Mouse (Mus musculus) myocyte (in vitro differentiated cells): ENCODE results near the gene Tsc1. TPM values are rescaled to one million over a fixed set of nuclear protein-coding genes. Genes with fewer than 3 reads are reported as not detected.

Experiments used
- H3K27me3 ChIP-seq: one replicate; pipeline ENCODE4 v1.6.1; 2011; ENCODE audit not compliant: control insufficient read depth, insufficient read depth, insufficient read length
- H3K36me3 ChIP-seq: one replicate; pipeline ENCODE4 v1.6.1; 2011; ENCODE audit not compliant: control insufficient read depth, insufficient read depth
- H3K4me2 ChIP-seq: one replicate; pipeline ENCODE4 v1.6.1; 2011; ENCODE audit warnings: low read depth, control low read depth
- H3K4me3 ChIP-seq: one replicate; pipeline ENCODE4 v1.5.1; 2011; ENCODE audit warnings: mild to moderate bottlenecking, control low read depth, moderate library complexity
- H3K79me2 ChIP-seq: one replicate; pipeline ENCODE4 v1.6.1; 2011; ENCODE audit not compliant: control insufficient read depth, insufficient read depth
- H3ac ChIP-seq: one replicate; pipeline ENCODE4 v1.6.1; 2011; ENCODE audit not compliant: control insufficient read depth, insufficient read length
- CEBPB ChIP-seq: IDR thresholded peaks from 2 replicates; pipeline ENCODE4 v1.6.1; 2011; ENCODE audit warnings: mild to moderate bottlenecking, moderate library complexity; ENCODE audit not compliant: poor library complexity, insufficient read depth, severe bottlenecking
- E2F4 ChIP-seq: IDR thresholded peaks from one replicate; pipeline ENCODE4 v1.6.1; 2011; ENCODE audit warnings: mild to moderate bottlenecking, control low read depth, moderate library complexity; ENCODE audit not compliant: insufficient read depth
- MAX ChIP-seq: IDR thresholded peaks from one replicate; pipeline ENCODE4 v1.6.1; 2011; ENCODE audit warnings: low read depth, mild to moderate bottlenecking, control low read depth
- MYOD1 ChIP-seq, 3 experiments: IDR thresholded peaks; one replicate each; pipeline ENCODE4 v1.6.1; 2011; ENCODE audit warnings: control low read depth in 2 of 3, low read depth in 2 of 3, mild to moderate bottlenecking in 2 of 3, moderate library complexity in 1 of 3; ENCODE audit not compliant: insufficient read length in 2 of 3, control insufficient read depth in 1 of 3
- MYOG ChIP-seq, 3 experiments: IDR thresholded peaks; one replicate each; pipeline ENCODE4 v1.6.1; 2011; ENCODE audit warnings: control low read depth in 2 of 3, low read depth in 2 of 3, mild to moderate bottlenecking in 2 of 3; ENCODE audit not compliant: insufficient read length in 2 of 3, control insufficient read depth in 1 of 3, insufficient read depth in 1 of 3
- POLR2A ChIP-seq: IDR thresholded peaks from one replicate; pipeline ENCODE4 v1.6.1; 2011; ENCODE audit warnings: low read depth, mild to moderate bottlenecking, control low read depth, moderate library complexity; ENCODE audit not compliant: insufficient read length
- POLR2AphosphoS2 ChIP-seq: IDR thresholded peaks from one replicate; pipeline ENCODE4 v1.6.1; 2011; ENCODE audit warnings: low read depth, control low read depth; ENCODE audit not compliant: insufficient read length
- REST ChIP-seq: IDR thresholded peaks from one replicate; pipeline ENCODE4 v1.6.1; 2011; ENCODE audit warnings: mild to moderate bottlenecking, control low read depth, moderate library complexity; ENCODE audit not compliant: insufficient read depth, insufficient read length
- SRF ChIP-seq: IDR thresholded peaks from one replicate; pipeline ENCODE4 v1.6.1; 2011; ENCODE audit warnings: low read depth; ENCODE audit not compliant: control insufficient read depth, insufficient read length
- TCF12 ChIP-seq: IDR thresholded peaks from one replicate; pipeline ENCODE4 v1.6.1; 2011; ENCODE audit warnings: mild to moderate bottlenecking, control low read depth; ENCODE audit not compliant: poor library complexity, insufficient read depth, severe bottlenecking
- TCF3 ChIP-seq: IDR thresholded peaks from one replicate; pipeline ENCODE4 v1.6.1; 2011; ENCODE audit warnings: low read depth, control low read depth; ENCODE audit not compliant: insufficient read length
- USF1 ChIP-seq: IDR thresholded peaks from one replicate; pipeline ENCODE4 v1.6.1; 2011; ENCODE audit warnings: low read depth, mild to moderate bottlenecking, control low read depth, moderate library complexity
- polyA plus RNA-seq: library from polyadenylated mRNA; unstranded; fragments of >200 nt; fragmentation: generic; extraction: Trizol; gene quantifications from one replicate; pipeline ENCODE4 v1.2.1, GENCODE M21; 2012; ENCODE audit warnings: missing spikeins

Gene Tsc1
- polyA plus RNA-seq, 1 experiment: 7.6 TPM

- no peak overlapping the region for H3K4me3 ChIP-seq
- H3ac ChIP-seq: no peak overlapping the region
- TF ChIP-seq MYOG (IDR thresholded peaks at IDR 0.05; ENCODE audit: control insufficient read depth in 1 of 3, insufficient read depth in 1 of 3, insufficient read length in 2 of 3, low read depth in 2 of 3): no peak
- no peak for TF ChIP-seq TCF12
- TF ChIP-seq TCF3: no peak
- no peak for TF ChIP-seq SRF
- no peak for TF ChIP-seq USF1
- TF ChIP-seq MYOD1 (IDR thresholded peaks at IDR 0.05; ENCODE audit: control insufficient read depth in 1 of 3, insufficient read length in 2 of 3, low read depth in 2 of 3): no peak
- TF ChIP-seq CEBPB: no peak
- TF ChIP-seq POLR2A: no peak
- no peak for TF ChIP-seq MAX
- TF ChIP-seq POLR2AphosphoS2: no peak
- no peak overlapping the region for H3K4me2 ChIP-seq
- no peaks in the 10 kb centered on the region for H3K79me2 ChIP-seq
- H3K27me3 ChIP-seq: no peaks in the 10 kb centered on the region
- H3K36me3 ChIP-seq: peaks cover 45% of the 10 kb centered on the region
Measured at GRCm38 (mm10) chr2:28671438-28671837, 30.4 kb downstream of the Tsc1 start.

GRCm38 (mm10) chr2:28676005-28676404, 35.0 kb downstream of the Tsc1 start:
- no peak overlapping the region for H3K4me2 ChIP-seq
- peaks cover 70% of the 10 kb centered on the region for H3K36me3 ChIP-seq
- no peaks in the 10 kb centered on the region for H3K27me3 ChIP-seq
- H3ac ChIP-seq: no peak overlapping the region
- no peaks in the 10 kb centered on the region for H3K79me2 ChIP-seq
- no peak overlapping the region for H3K4me3 ChIP-seq
- TF ChIP-seq TCF12 (no peak), MAX (no peak), REST (no peak), E2F4 (no peak), TCF3 (no peak), MYOG (IDR thresholded peaks at IDR 0.05; ENCODE audit: control insufficient read depth in 1 of 3, insufficient read depth in 1 of 3, insufficient read length in 2 of 3, low read depth in 2 of 3) (no peak), CEBPB (no peak), USF1 (no peak), SRF (no peak), MYOD1 (IDR thresholded peaks at IDR 0.05; ENCODE audit: control insufficient read depth in 1 of 3, insufficient read length in 2 of 3, low read depth in 2 of 3) (no peak)

GRCm38 (mm10) chr2:28680710-28681109, 39.7 kb downstream of the Tsc1 start:
- Histone ChIP-seq H3K36me3 (peaks cover 62% of the 10 kb centered on the region), H3K79me2 (no peaks in the 10 kb centered on the region), H3K4me3 (no peak overlapping the region), H3K4me2 (no peak overlapping the region), H3ac (no peak overlapping the region), H3K27me3 (no peaks in the 10 kb centered on the region)
- TF ChIP-seq MYOD1 (IDR thresholded peaks at IDR 0.05; ENCODE audit: control insufficient read depth in 1 of 3, insufficient read length in 2 of 3, low read depth in 2 of 3): no peak
- no peak for TF ChIP-seq POLR2A
- TF ChIP-seq REST: no peak
- no peak for TF ChIP-seq MYOG (IDR thresholded peaks at IDR 0.05; ENCODE audit: control insufficient read depth in 1 of 3, insufficient read depth in 1 of 3, insufficient read length in 2 of 3, low read depth in 2 of 3)
- TF ChIP-seq MAX: no peak
- TF ChIP-seq USF1: no peak
- TF ChIP-seq TCF3: no peak
- TF ChIP-seq E2F4: no peak
- no peak for TF ChIP-seq SRF
- no peak for TF ChIP-seq POLR2AphosphoS2
- no peak for TF ChIP-seq TCF12
- TF ChIP-seq CEBPB: no peak

- Histone ChIP-seq H3K79me2 (no peaks in the 10 kb centered on the region), H3K4me3 (no peak overlapping the region), H3ac (no peak overlapping the region), H3K4me2 (no peak overlapping the region), H3K36me3 (peaks cover 54% of the 10 kb centered on the region), H3K27me3 (no peaks in the 10 kb centered on the region)
- TF ChIP-seq POLR2A (no peak), CEBPB (no peak), SRF (no peak), REST (no peak), TCF12 (no peak), MYOD1 (IDR thresholded peaks at IDR 0.05; ENCODE audit: control insufficient read depth in 1 of 3, insufficient read length in 2 of 3, low read depth in 2 of 3) (no peak), USF1 (no peak), MAX (no peak), TCF3 (no peak)
Measured at GRCm38 (mm10) chr2:28681718-28682117, 40.7 kb downstream of the Tsc1 start.

GRCm38 (mm10) chr2:28685895-28686294, 44.9 kb downstream of the Tsc1 start:
- no peak overlapping the region for H3ac ChIP-seq
- no peak overlapping the region for H3K4me2 ChIP-seq

More at GRCm38 (mm10) chr2:28685895-28686294, 44.9 kb downstream of the Tsc1 start:
- H3K4me3 ChIP-seq: no peak overlapping the region
- TF ChIP-seq E2F4 (no peak), CEBPB (no peak), TCF3 (no peak), MYOD1 (IDR thresholded peaks at IDR 0.05; ENCODE audit: control insufficient read depth in 1 of 3, insufficient read length in 2 of 3, low read depth in 2 of 3) (no peak), USF1 (no peak), MYOG (IDR thresholded peaks at IDR 0.05; ENCODE audit: control insufficient read depth in 1 of 3, insufficient read depth in 1 of 3, insufficient read length in 2 of 3, low read depth in 2 of 3) (no peak), MAX (no peak), POLR2A (no peak), POLR2AphosphoS2 (no peak), TCF12 (no peak), SRF (no peak), REST (no peak)
- H3K79me2 ChIP-seq: no peaks in the 10 kb centered on the region
- no peaks in the 10 kb centered on the region for H3K27me3 ChIP-seq
- peaks cover 24% of the 10 kb centered on the region for H3K36me3 ChIP-seq
